Mouse (Mus musculus): ENCODE data around the gene Mdk. TPM values are rescaled to one million over a fixed set of nuclear protein-coding genes. Genes with fewer than 3 reads are reported as not detected.

The Mdk gene
- polyA plus RNA-seq, 1 experiment from 2014 or later = 962 TPM

GRCm38 (mm10) chr2:91916346-91916977 is 15.6 kb downstream of the Mdk start:
- Histone ChIP-seq H3K4me2 (replicated peaks) (no peak overlapping the region), H3K27me3 (peaks cover 20% of the 10 kb centered on the region), H3K9me3 (replicated peaks) (no peaks in the 10 kb centered on the region), H3K4me1 (peaks cover 2% of the 10 kb centered on the region), H3K27ac (no peak overlapping the region), H3K9ac (no peak overlapping the region), H3K36me3 (peaks cover 68% of the 10 kb centered on the region), H3K4me3 (no peak overlapping the region)
- 92% methylated on average over 7 of the region's 7 CpGs for WGBS
- ATAC-seq (ENCODE audit: low FRiP score) = no peak

- H3K4me3 ChIP-seq = no peak overlapping the region
- WGBS = 86% methylated on average over 7 of the region's 7 CpGs
- peaks cover 88% of the 10 kb centered on the region for H3K36me3 ChIP-seq
- H3K4me1 ChIP-seq = no peaks in the 10 kb centered on the region
- H3K27ac ChIP-seq = no peak overlapping the region
- ATAC-seq (ENCODE audit: low FRiP score) = no peak
- H3K4me2 ChIP-seq (replicated peaks) = no peak overlapping the region
- H3K27me3 ChIP-seq = no peaks in the 10 kb centered on the region
- no peaks in the 10 kb centered on the region for H3K9me3 ChIP-seq (replicated peaks)
- no peak overlapping the region for H3K9ac ChIP-seq
These were observed 18.6 kb downstream of the Mdk start for GRCm38 (mm10) chr2:91913328-91914110.

GRCm38 (mm10) chr2:91912616-91913015 is 19.5 kb downstream of the Mdk start:
- Histone ChIP-seq H3K36me3 (peaks cover 83% of the 10 kb centered on the region), H3K4me3 (no peak overlapping the region), H3K4me2 (replicated peaks) (no peak overlapping the region), H3K27ac (no peak overlapping the region), H3K27me3 (no peaks in the 10 kb centered on the region), H3K4me1 (no peaks in the 10 kb centered on the region), H3K9ac (no peak overlapping the region), H3K9me3 (replicated peaks) (no peaks in the 10 kb centered on the region)
- WGBS = 81% methylated on average over 3 of the region's 3 CpGs
- ATAC-seq (ENCODE audit: low FRiP score) = no peak

- Histone ChIP-seq H3K4me3 (no peak overlapping the region), H3K27ac (no peak overlapping the region), H3K4me2 (replicated peaks) (no peak overlapping the region), H3K4me1 (0 out of 2 replicates have a peak, but pooled peaks cover 6% of the 10 kb centered on the region), H3K9me3 (replicated peaks) (no peaks in the 10 kb centered on the region), H3K9ac (no peak overlapping the region), H3K36me3 (peaks cover 31% of the 10 kb centered on the region), H3K27me3 (no peaks in the 10 kb centered on the region)
- WGBS = 98% methylated on average over 2 of the region's 2 CpGs
- ATAC-seq (ENCODE audit: low FRiP score) = no peak
These were observed 26.0 kb downstream of the Mdk start for GRCm38 (mm10) chr2:91906141-91906540.

GRCm38 (mm10) chr2:91904618-91905307 is 27.3 kb downstream of the Mdk start:
- Histone ChIP-seq H3K9ac (no peak overlapping the region), H3K27me3 (no peaks in the 10 kb centered on the region), H3K4me3 (no peak overlapping the region), H3K36me3 (peaks cover 27% of the 10 kb centered on the region), H3K27ac (peak overlapping the region; percentile 49; the same call in 1 of the 2 replicates), H3K4me1 (0 out of 2 replicates have a peak, but pooled peaks cover 6% of the 10 kb centered on the region), H3K9me3 (replicated peaks) (no peaks in the 10 kb centered on the region), H3K4me2 (replicated peaks) (no peak overlapping the region)
- 58% methylated on average over 5 of the region's 5 CpGs for WGBS
- peak; percentile 43; the same call in 1 of the 2 replicates for ATAC-seq (ENCODE audit: low FRiP score)

- Histone ChIP-seq H3K27me3 (no peaks in the 10 kb centered on the region), H3K4me2 (replicated peaks) (no peak overlapping the region), H3K9me3 (replicated peaks) (no peaks in the 10 kb centered on the region), H3K4me3 (no peak overlapping the region), H3K4me1 (0 out of 2 replicates have a peak, but pooled peaks cover 6% of the 10 kb centered on the region), H3K36me3 (peaks cover 18% of the 10 kb centered on the region), H3K9ac (no peak overlapping the region), H3K27ac (no peak overlapping the region)
- ATAC-seq (ENCODE audit: low FRiP score) = no peak
- 91% methylated on average over 3 of the region's 3 CpGs for WGBS
These were observed 28.7 kb downstream of the Mdk start for GRCm38 (mm10) chr2:91903171-91903925.

GRCm38 (mm10) chr2:91902336-91902735 is 29.8 kb downstream of the Mdk start:
- peaks cover 15% of the 10 kb centered on the region for H3K36me3 ChIP-seq
- ATAC-seq (ENCODE audit: low FRiP score) = no peak

GRCm38 (mm10) chr2:91900431-91900830 is 31.7 kb downstream of the Mdk start:
- WGBS = 94% methylated on average over 8 of the region's 8 CpGs
- ATAC-seq (ENCODE audit: low FRiP score) = no peak
- no peak overlapping the region for H3K27ac ChIP-seq
- no peaks in the 10 kb centered on the region for H3K27me3 ChIP-seq
- 0 out of 2 replicates have a peak, but pooled peaks cover 6% of the 10 kb centered on the region for H3K4me1 ChIP-seq
- H3K36me3 ChIP-seq = peaks cover 15% of the 10 kb centered on the region
- no peak overlapping the region for H3K4me3 ChIP-seq
- H3K4me2 ChIP-seq (replicated peaks) = no peak overlapping the region
- H3K9ac ChIP-seq = no peak overlapping the region
- H3K9me3 ChIP-seq (replicated peaks) = no peaks in the 10 kb centered on the region

More at GRCm38 (mm10) chr2:91902336-91902735, 29.8 kb downstream of the Mdk start:
- Histone ChIP-seq H3K4me2 (replicated peaks) (no peak overlapping the region), H3K27me3 (no peaks in the 10 kb centered on the region), H3K4me3 (no peak overlapping the region), H3K4me1 (0 out of 2 replicates have a peak, but pooled peaks cover 6% of the 10 kb centered on the region), H3K9ac (no peak overlapping the region), H3K9me3 (replicated peaks) (no peaks in the 10 kb centered on the region), H3K27ac (no peak overlapping the region)
- 72% methylated on average over 5 of the region's 5 CpGs for WGBS

GRCm38 (mm10) chr2:91899141-91899540 is 33.0 kb downstream of the Mdk start:
- no peak overlapping the region for H3K27ac ChIP-seq
- ATAC-seq (ENCODE audit: low FRiP score) = no peak
- 92% methylated on average over 3 of the region's 3 CpGs for WGBS

GRCm38 (mm10) chr2:91897968-91898367 is 34.1 kb downstream of the Mdk start:
- ATAC-seq (ENCODE audit: low FRiP score) = no peak
- no peak overlapping the region for H3K4me3 ChIP-seq
- H3K36me3 ChIP-seq = peaks cover 15% of the 10 kb centered on the region
- no peaks in the 10 kb centered on the region for H3K27me3 ChIP-seq
- H3K9ac ChIP-seq = no peak overlapping the region
- no peaks in the 10 kb centered on the region for H3K9me3 ChIP-seq (replicated peaks)
- no peaks in the 10 kb centered on the region for H3K4me1 ChIP-seq
- H3K27ac ChIP-seq = no peak overlapping the region
- H3K4me2 ChIP-seq (replicated peaks) = no peak overlapping the region

More at GRCm38 (mm10) chr2:91899141-91899540, 33.0 kb downstream of the Mdk start:
- Histone ChIP-seq H3K9me3 (replicated peaks) (no peaks in the 10 kb centered on the region), H3K27me3 (no peaks in the 10 kb centered on the region), H3K4me3 (no peak overlapping the region), H3K9ac (no peak overlapping the region), H3K36me3 (peaks cover 15% of the 10 kb centered on the region), H3K4me2 (replicated peaks) (no peak overlapping the region), H3K4me1 (no peaks in the 10 kb centered on the region)

GRCm38 (mm10) chr2:91895401-91895800 is 36.7 kb downstream of the Mdk start:
- Histone ChIP-seq H3K4me3 (no peak overlapping the region), H3K4me2 (replicated peaks) (no peak overlapping the region), H3K27ac (no peak overlapping the region), H3K9me3 (replicated peaks) (no peaks in the 10 kb centered on the region), H3K4me1 (no peaks in the 10 kb centered on the region), H3K27me3 (no peaks in the 10 kb centered on the region), H3K9ac (no peak overlapping the region), H3K36me3 (peaks cover 9% of the 10 kb centered on the region)
- 97% methylated on average over 3 of the region's 3 CpGs for WGBS
- no peak for ATAC-seq (ENCODE audit: low FRiP score)

GRCm38 (mm10) chr2:91894716-91895115 is 37.4 kb downstream of the Mdk start:
- Histone ChIP-seq H3K9me3 (replicated peaks) (no peaks in the 10 kb centered on the region), H3K27ac (no peak overlapping the region), H3K36me3 (0 out of 2 replicates have a peak, but pooled peaks cover 5% of the 10 kb centered on the region), H3K4me2 (replicated peaks) (no peak overlapping the region), H3K9ac (no peak overlapping the region), H3K4me3 (no peak overlapping the region), H3K27me3 (no peaks in the 10 kb centered on the region), H3K4me1 (no peaks in the 10 kb centered on the region)
- WGBS = 86% methylated on average over 3 of the region's 3 CpGs
- no peak for ATAC-seq (ENCODE audit: low FRiP score)

Data from hindbrain, embryonic 12.5 days (tissue).